Mouse (Mus musculus) small intestine, adult 2 months (tissue): Measurements from ENCODE around the gene Nppb. TPM values are rescaled to one million over a fixed set of nuclear protein-coding genes. Genes with fewer than 3 reads are reported as not detected.

Experiments used
- H3K27ac ChIP-seq: fragments of 200-500 bp; 2 replicates; pipeline ENCODE4 v1.5.1; 2012; ENCODE audit warnings: low read depth, low read length, control low read depth, inconsistent platforms; ENCODE audit not compliant: insufficient read depth
- H3K27me3 ChIP-seq: fragments of 200-500 bp; 2 replicates; pipeline ENCODE4 v1.6.1; 2012; ENCODE audit warnings: mild to moderate bottlenecking, moderate library complexity, low read length, inconsistent platforms; ENCODE audit not compliant: control insufficient read depth, insufficient read depth
- H3K36me3 ChIP-seq: fragments of 200-500 bp; 2 replicates; pipeline ENCODE4 v1.6.1; 2012; ENCODE audit warnings: mild to moderate bottlenecking, low read length, control low read depth, inconsistent platforms; ENCODE audit not compliant: control insufficient read depth, insufficient read depth
- H3K4me1 ChIP-seq: fragments of 200-500 bp; 2 replicates; pipeline ENCODE4 v1.6.1; 2012; ENCODE audit warnings: low read length, inconsistent platforms, mixed read lengths; ENCODE audit not compliant: control insufficient read depth, insufficient read depth, insufficient read length
- H3K4me3 ChIP-seq: fragments of 200-500 bp; 2 replicates; pipeline ENCODE4 v1.5.1; 2012; ENCODE audit warnings: low read depth, mild to moderate bottlenecking, control low read depth, inconsistent platforms, low read length, moderate library complexity
- CTCF ChIP-seq: fragments of 200-500 bp; IDR thresholded peaks from 2 replicates; pipeline ENCODE4 v1.5.1; 2012; ENCODE audit warnings: low read depth, mild to moderate bottlenecking, control low read depth, inconsistent platforms, low read length, moderate library complexity, mixed read lengths; ENCODE audit not compliant: insufficient replicate concordance, insufficient read length; ENCODE audit errors: extremely low read depth
- POLR2A ChIP-seq: fragments of 200-500 bp; IDR thresholded peaks from 2 replicates; pipeline ENCODE4 v1.6.1; 2012; ENCODE audit warnings: low read depth, mild to moderate bottlenecking, control low read depth, inconsistent platforms, low read length, moderate library complexity
- WGBS: fragments of 180-500 bp; shearing (Covaris S2); methylation state at CpG from one replicate; pipeline ENCODE4 v1.1.7; 2018; 5-methylcytosine and 5-hydroxymethylcytosine counted together
- polyA plus RNA-seq: library from polyadenylated mRNA; depleted of rRNA; stranded (reverse); fragments of >200 nt; gene quantifications from 2 replicates; pipeline ENCODE4 v1.2.3, GENCODE M21; 2012

Gene Nppb
- polyA plus RNA-seq, 1 experiment = not detected

- no peak overlapping the region for H3K4me3 ChIP-seq
- no peak overlapping the region for H3K27ac ChIP-seq
- no peaks in the 10 kb centered on the region for H3K27me3 ChIP-seq
- 0 out of 2 replicates have a peak, but pooled peaks cover 3% of the 10 kb centered on the region for H3K36me3 ChIP-seq
- no peaks in the 10 kb centered on the region for H3K4me1 ChIP-seq
- WGBS = 45% methylated on average over 8 of the region's 8 CpGs
- no peak for TF ChIP-seq CTCF
- TF ChIP-seq POLR2A = no peak
These were observed 16.3 kb downstream of the Nppb start for GRCm38 (mm10) chr4:148001866-148002265.

- WGBS = 88% methylated on average over 7 of the region's 7 CpGs
- no peak overlapping the region for H3K4me3 ChIP-seq
- H3K27me3 ChIP-seq = no peaks in the 10 kb centered on the region
- H3K36me3 ChIP-seq = peaks cover 4% of the 10 kb centered on the region
- no peaks in the 10 kb centered on the region for H3K4me1 ChIP-seq
- TF ChIP-seq CTCF = no peak
- TF ChIP-seq POLR2A = no peak
- H3K27ac ChIP-seq = no peak overlapping the region
These were observed 18.8 kb downstream of the Nppb start for GRCm38 (mm10) chr4:148004361-148004760.

- H3K4me3 ChIP-seq = no peak overlapping the region
- WGBS = 84% methylated on average over 4 of the region's 4 CpGs
- peaks cover 22% of the 10 kb centered on the region for H3K36me3 ChIP-seq
- H3K27me3 ChIP-seq = no peaks in the 10 kb centered on the region
- H3K27ac ChIP-seq = no peak overlapping the region
- TF ChIP-seq POLR2A (no peak), CTCF (peak; percentile 55; the same call in 1 of the 2 replicates)
- H3K4me1 ChIP-seq = no peaks in the 10 kb centered on the region
These were observed 22.8 kb downstream of the Nppb start for GRCm38 (mm10) chr4:148008412-148008811.

- no peak for TF ChIP-seq CTCF
- TF ChIP-seq POLR2A = no peak
- Histone ChIP-seq H3K4me1 (no peaks in the 10 kb centered on the region), H3K27me3 (no peaks in the 10 kb centered on the region), H3K4me3 (no peak overlapping the region), H3K36me3 (peaks cover 30% of the 10 kb centered on the region), H3K27ac (no peak overlapping the region)
- 93% methylated on average over 2 of the region's 2 CpGs for WGBS
These were observed 24.1 kb downstream of the Nppb start for GRCm38 (mm10) chr4:148009641-148010040.

- Histone ChIP-seq H3K36me3 (peaks cover 32% of the 10 kb centered on the region), H3K27ac (no peak overlapping the region), H3K4me1 (no peaks in the 10 kb centered on the region), H3K27me3 (no peaks in the 10 kb centered on the region), H3K4me3 (no peak overlapping the region)
- WGBS = 83% methylated on average over 3 of the region's 3 CpGs
- TF ChIP-seq POLR2A (no peak), CTCF (no peak)
These were observed 25.7 kb downstream of the Nppb start for GRCm38 (mm10) chr4:148011332-148011731.

GRCm38 (mm10) chr4:148012216-148012615 is 26.6 kb downstream of the Nppb start:
- Histone ChIP-seq H3K4me3 (no peak overlapping the region), H3K36me3 (peaks cover 30% of the 10 kb centered on the region), H3K4me1 (no peaks in the 10 kb centered on the region), H3K27me3 (no peaks in the 10 kb centered on the region), H3K27ac (no peak overlapping the region)
- WGBS = 86% methylated on average over 4 of the region's 4 CpGs
- TF ChIP-seq CTCF (no peak), POLR2A (no peak)

GRCm38 (mm10) chr4:148015418-148015817 is 29.8 kb downstream of the Nppb start:
- Histone ChIP-seq H3K4me1 (no peaks in the 10 kb centered on the region), H3K4me3 (no peak overlapping the region), H3K27ac (no peak overlapping the region), H3K27me3 (no peaks in the 10 kb centered on the region), H3K36me3 (peaks cover 31% of the 10 kb centered on the region; the same call in 1 of the 2 replicates)
- TF ChIP-seq POLR2A = no peak
- TF ChIP-seq CTCF = no peak
- WGBS = 89% methylated on average over 10 of the region's 10 CpGs
